Mouse (Mus musculus) olfactory bulb, adult 2 months (tissue): ENCODE results near the gene Gpr135.

ENCODE experiments used
- CTCF ChIP-seq: fragments of 200-500 bp; IDR thresholded peaks from 2 replicates; pipeline ENCODE4 v1.5.1; 2012; ENCODE audit warnings: low read depth, mild to moderate bottlenecking, low read length, moderate library complexity; ENCODE audit not compliant: insufficient read depth
- POLR2A ChIP-seq: fragments of 200-500 bp; IDR thresholded peaks from 2 replicates; pipeline ENCODE4 v1.6.1; 2012; ENCODE audit warnings: mild to moderate bottlenecking, low read depth, low read length, moderate library complexity; ENCODE audit not compliant: insufficient read depth

- TF ChIP-seq POLR2A (no peak), CTCF (no peak)
These were observed 18.9 kb upstream of the Gpr135 start for GRCm38 (mm10) chr12:72089802-72090201.
